Mouse (Mus musculus) liver, adult 2 months (tissue): ENCODE data around the gene Sgpp2. TPM values are rescaled to one million over a fixed set of nuclear protein-coding genes. Genes with fewer than 3 reads are reported as not detected.

ENCODE experiments used
- DNase-seq: peaks from one replicate; pipeline ENCODE4 v3.0.0-alpha.2; 2011; ENCODE audit warnings: low read depth, low spot score; ENCODE audit errors: extremely low read depth
- H3K27ac ChIP-seq: fragments of 200-500 bp; replicated peaks from 2 replicates; pipeline ENCODE4 v1.5.1; 2012; ENCODE audit warnings: low read depth, mild to moderate bottlenecking, control low read depth, inconsistent platforms, low read length; ENCODE audit not compliant: insufficient read depth
- H3K27me3 ChIP-seq: fragments of 200-500 bp; 2 replicates; pipeline ENCODE4 v1.6.1; 2012; ENCODE audit warnings: mild to moderate bottlenecking, moderate library complexity, low read length, inconsistent platforms; ENCODE audit not compliant: control insufficient read depth, insufficient read depth
- H3K36me3 ChIP-seq: fragments of 200-500 bp; 2 replicates; pipeline ENCODE4 v1.6.1; 2012; ENCODE audit warnings: low read length, inconsistent platforms; ENCODE audit not compliant: control insufficient read depth, insufficient read depth
- H3K4me1 ChIP-seq: fragments of 200-500 bp; 2 replicates; pipeline ENCODE4 v1.6.1; 2011; ENCODE audit warnings: low read length; ENCODE audit not compliant: control insufficient read depth, insufficient read depth
- H3K4me3 ChIP-seq: fragments of 200-500 bp; 2 replicates; pipeline ENCODE4 v1.5.1; 2011; ENCODE audit warnings: low read depth, mild to moderate bottlenecking, control low read depth, low read length, moderate library complexity; ENCODE audit not compliant: insufficient read depth
- H3K79me2 ChIP-seq: fragments of 200-500 bp; 2 replicates; pipeline ENCODE4 v1.6.1; 2012; ENCODE audit warnings: inconsistent platforms, mild to moderate bottlenecking, low read length, moderate library complexity; ENCODE audit not compliant: control insufficient read depth, insufficient read depth
- H3K9ac ChIP-seq: fragments of 200-500 bp; 2 replicates; pipeline ENCODE4 v1.6.1; 2012; ENCODE audit warnings: low read depth, mild to moderate bottlenecking, control low read depth, inconsistent platforms, low read length
- CTCF ChIP-seq: fragments of 200-500 bp; IDR thresholded peaks from 2 replicates; pipeline ENCODE4 v1.5.1; 2011; ENCODE audit warnings: low read depth, low read length, control low read depth
- POLR2A ChIP-seq: fragments of 200-500 bp; IDR thresholded peaks from 2 replicates; pipeline ENCODE4 v1.6.1; 2011; ENCODE audit warnings: low read length, control low read depth; ENCODE audit not compliant: insufficient read depth; ENCODE audit errors: extremely low read depth
- WGBS: fragments of 180-500 bp; shearing (Covaris S2); methylation state at CpG from one replicate; pipeline ENCODE4 v1.1.7; 2018; 5-methylcytosine and 5-hydroxymethylcytosine counted together
- polyA plus RNA-seq: library from polyadenylated mRNA; depleted of rRNA; stranded (reverse); fragments of >200 nt; gene quantifications from 2 replicates; pipeline ENCODE4 v1.2.3, GENCODE M21; 2012
- total RNA-seq: library from RNA; depleted of rRNA; stranded (reverse); fragments of >200 nt; gene quantifications from 2 replicates; pipeline ENCODE4 v1.2.3, GENCODE M21; 2014

Sgpp2 gene
- total and polyA plus RNA-seq, 2 experiments: 0.09 TPM

DNA sequence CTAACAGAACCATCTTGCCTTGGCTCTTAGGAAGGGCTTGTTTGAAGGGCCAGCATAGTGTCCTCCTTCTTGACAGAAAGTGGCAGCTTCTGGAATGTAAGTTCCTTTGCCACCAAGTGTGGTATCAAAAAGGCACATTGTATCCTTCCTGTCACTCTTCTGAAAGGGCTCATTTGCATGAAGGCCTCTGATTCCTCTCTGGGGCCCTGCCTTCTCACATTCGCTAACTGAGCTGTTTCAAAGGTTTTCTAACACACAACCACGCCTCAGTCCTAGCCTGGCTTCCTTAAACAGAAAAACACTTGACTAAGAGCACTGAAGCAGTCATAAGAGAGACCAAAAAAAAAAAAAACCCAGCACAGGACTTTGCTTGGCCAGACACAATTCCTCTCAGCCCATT lies 112.4 kb downstream of the Sgpp2 start:
- H3K27me3 ChIP-seq: no peaks in the 10 kb centered on the region

DNA sequence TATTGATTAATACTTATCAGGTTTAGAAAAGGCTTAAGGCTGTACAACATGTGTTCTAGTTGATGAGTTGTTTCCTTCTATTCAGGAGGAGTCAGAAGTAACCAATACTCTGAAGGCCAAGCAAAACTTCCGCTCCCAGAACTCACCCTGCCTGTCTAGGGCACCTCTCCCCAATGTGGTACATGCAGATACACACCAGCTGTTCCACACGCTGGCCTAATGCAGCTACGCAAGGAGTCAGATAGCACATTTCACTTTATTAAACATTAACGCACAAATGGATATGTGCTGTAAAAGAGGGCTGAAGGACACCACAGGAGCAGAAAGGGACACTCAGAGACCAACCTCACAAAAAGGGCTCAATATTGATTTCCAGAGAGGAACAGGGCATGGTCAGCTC lies 114.7 kb downstream of the Sgpp2 start:
- Histone ChIP-seq H3K4me3 (no peak overlapping the region), H3K4me1 (no peaks in the 10 kb centered on the region), H3K36me3 (peaks cover 31% of the 10 kb centered on the region), H3K9ac (no peak overlapping the region), H3K27ac (no peak overlapping the region), H3K79me2 (no peaks in the 10 kb centered on the region), H3K27me3 (no peaks in the 10 kb centered on the region)
- no peak for DNase-seq
- WGBS: 78% methylated on average over 4 of the region's 4 CpGs
- TF ChIP-seq POLR2A: no peak
- TF ChIP-seq CTCF: no peak

More for the DNA sequence above, 112.4 kb downstream of the Sgpp2 start:
- 88% methylated on average over 2 of the region's 2 CpGs for WGBS
- Histone ChIP-seq H3K4me3 (no peak overlapping the region), H3K9ac (no peak overlapping the region), H3K79me2 (no peaks in the 10 kb centered on the region), H3K36me3 (peaks cover 31% of the 10 kb centered on the region), H3K27ac (no peak overlapping the region), H3K4me1 (no peaks in the 10 kb centered on the region)
- no peak for DNase-seq
- TF ChIP-seq POLR2A (no peak), CTCF (no peak)

DNA sequence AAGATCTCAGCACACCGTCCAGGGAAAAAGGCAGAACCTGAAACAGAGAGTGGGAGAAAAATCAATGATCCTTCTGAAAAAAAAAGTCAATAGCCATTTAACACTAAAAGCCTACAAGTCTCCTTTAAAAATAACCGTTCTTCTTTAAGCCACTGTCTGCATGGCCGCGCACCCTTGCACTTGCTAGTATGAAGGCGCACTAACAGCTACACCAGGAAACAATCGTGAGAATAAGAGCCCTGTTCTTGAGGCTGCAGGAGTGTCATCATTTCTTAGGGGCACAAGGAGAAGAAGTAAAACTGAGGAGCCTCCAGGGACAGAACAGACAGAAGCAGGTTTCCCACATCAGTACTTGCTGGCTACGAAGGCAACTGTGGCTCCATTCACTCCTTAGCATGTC lies 115.2 kb downstream of the Sgpp2 start:
- H3K27ac ChIP-seq: no peak overlapping the region
- H3K27me3 ChIP-seq: no peaks in the 10 kb centered on the region
- H3K4me3 ChIP-seq: no peak overlapping the region
- no peaks in the 10 kb centered on the region for H3K4me1 ChIP-seq
- H3K79me2 ChIP-seq: no peaks in the 10 kb centered on the region
- H3K9ac ChIP-seq: no peak overlapping the region
- TF ChIP-seq POLR2A (no peak), CTCF (no peak)
- WGBS: 84% methylated on average over 7 of the region's 7 CpGs
- no peak for DNase-seq
- H3K36me3 ChIP-seq: peaks cover 31% of the 10 kb centered on the region

DNA sequence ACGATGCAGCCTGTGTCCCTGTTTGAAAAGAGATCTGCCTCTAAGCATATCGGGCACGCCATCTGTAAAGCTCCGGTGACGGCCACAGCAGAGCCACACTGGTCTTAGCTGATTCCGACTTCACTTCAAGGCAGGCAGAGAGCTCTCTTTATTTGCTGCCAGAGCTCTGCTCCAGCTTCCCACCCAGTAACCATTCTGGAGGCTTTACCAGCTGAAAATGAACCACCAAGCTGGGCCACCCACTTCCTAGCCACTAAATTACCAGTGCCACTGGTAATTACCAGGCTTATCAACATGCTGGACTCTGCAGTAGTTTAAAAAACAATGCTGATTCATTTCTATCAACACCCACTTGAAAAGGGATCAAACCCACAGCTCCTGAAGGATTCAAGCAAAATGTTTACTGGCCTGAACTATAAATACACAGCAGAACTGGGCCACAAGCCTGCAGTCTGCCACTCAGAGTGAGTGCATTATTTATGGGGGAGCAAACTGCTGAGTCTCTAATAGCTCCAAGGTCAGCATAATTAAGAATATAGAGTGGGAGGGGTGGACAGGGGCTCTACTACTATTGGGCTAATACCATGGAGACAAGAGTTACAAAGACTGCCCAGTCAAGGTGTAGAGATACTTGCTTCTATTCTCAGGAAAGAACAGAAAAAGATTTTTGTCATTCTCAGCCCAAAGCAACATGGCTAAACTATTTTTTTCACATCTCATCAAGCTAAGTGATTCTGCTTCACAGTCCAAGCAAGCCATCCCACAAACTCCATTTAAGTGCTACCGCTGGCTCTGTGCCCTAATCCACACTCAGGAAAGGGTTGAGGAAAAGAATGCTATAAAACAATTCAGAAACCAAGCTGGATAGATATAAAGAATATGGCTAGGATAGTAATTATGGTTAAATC lies 115.9 kb downstream of the Sgpp2 start:
- H3K4me3 ChIP-seq: no peak overlapping the region
- DNase-seq: no peak
- peaks cover 31% of the 10 kb centered on the region for H3K36me3 ChIP-seq
- H3K27me3 ChIP-seq: no peaks in the 10 kb centered on the region
- TF ChIP-seq CTCF (no peak), POLR2A (no peak)
- no peak overlapping the region for H3K9ac ChIP-seq
- no peaks in the 10 kb centered on the region for H3K4me1 ChIP-seq
- WGBS: 95% methylated on average over 7 of the region's 7 CpGs
- H3K27ac ChIP-seq: no peak overlapping the region
- H3K79me2 ChIP-seq: no peaks in the 10 kb centered on the region

DNA sequence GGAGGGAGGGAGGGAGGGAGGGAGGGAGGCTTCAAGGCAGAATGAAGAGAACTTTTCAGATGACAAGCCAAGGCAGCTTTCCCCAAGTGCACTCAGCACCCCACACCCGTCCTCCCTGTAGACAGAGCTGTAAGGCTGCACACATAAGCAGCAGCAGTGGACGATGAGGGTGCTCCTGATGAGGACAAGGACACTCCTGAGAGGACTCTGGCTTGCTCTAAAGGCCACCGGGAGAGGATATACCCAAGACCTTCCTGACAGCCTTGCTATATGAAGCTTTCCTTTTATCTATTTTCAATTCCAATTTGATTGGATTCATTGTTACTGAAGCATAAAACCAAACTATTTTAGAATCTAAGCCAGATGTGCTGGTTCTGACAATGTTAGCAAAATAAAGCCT lies 116.7 kb downstream of the Sgpp2 start:
- no peak overlapping the region for H3K27ac ChIP-seq
- H3K9ac ChIP-seq: no peak overlapping the region
- no peak overlapping the region for H3K4me3 ChIP-seq
- WGBS: 85% methylated on average over 3 of the region's 3 CpGs
- peaks cover 27% of the 10 kb centered on the region for H3K36me3 ChIP-seq
- H3K4me1 ChIP-seq: no peaks in the 10 kb centered on the region
- TF ChIP-seq CTCF (no peak), POLR2A (no peak)
- no peaks in the 10 kb centered on the region for H3K27me3 ChIP-seq
- no peak for DNase-seq
- H3K79me2 ChIP-seq: no peaks in the 10 kb centered on the region

DNA sequence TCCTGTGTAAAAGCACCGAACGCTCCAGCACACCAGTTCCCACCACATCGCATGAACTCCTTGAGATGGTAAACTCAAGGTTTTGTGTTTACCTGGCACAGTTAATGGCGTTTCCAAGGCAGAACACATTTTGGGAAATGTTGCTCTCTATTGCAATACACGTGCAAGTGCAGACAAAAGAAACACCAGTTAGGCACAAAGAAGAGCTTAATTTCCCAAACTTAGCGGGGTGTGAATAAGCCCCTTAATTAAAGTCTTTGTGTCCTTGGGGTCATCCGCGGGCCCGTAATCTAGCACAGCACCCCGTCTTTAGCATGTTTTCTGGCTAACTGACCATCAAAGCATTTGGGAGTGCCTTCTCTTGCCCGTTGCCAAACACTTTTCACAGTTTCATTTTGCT lies 118.7 kb downstream of the Sgpp2 start:
- no peak overlapping the region for H3K27ac ChIP-seq
- no peaks in the 10 kb centered on the region for H3K79me2 ChIP-seq
- TF ChIP-seq POLR2A (no peak), CTCF (no peak)
- no peak for DNase-seq
- peaks cover 24% of the 10 kb centered on the region for H3K36me3 ChIP-seq
- H3K9ac ChIP-seq: no peak overlapping the region
- H3K27me3 ChIP-seq: no peaks in the 10 kb centered on the region
- H3K4me3 ChIP-seq: no peak overlapping the region
- H3K4me1 ChIP-seq: no peaks in the 10 kb centered on the region
- WGBS: 96% methylated on average over 11 of the region's 11 CpGs
